In genomic region chr12:27372505-27372904, GRCm38 (mm10) we compare ENCODE assay signal across 26 mouse cellular contexts. TPM values are rescaled to one million over a fixed set of nuclear protein-coding genes. Genes with fewer than 3 reads are reported as not detected.
A peak's percentile ranks its signal among the peaks of the same experiment; 100 is the strongest.
DNase-seq lines count a peak whose midpoint lies in the region; ATAC-seq and TF ChIP-seq lines count a peak whose summit lies in the region.
"Had no signal": no experiment of that assay in that cellular context is flagged by ENCODE, and none has a peak within 500 bp of the region (broad histone marks: within the 10 kb centered on the region; RNA-seq: fewer than 3 reads in every experiment).

No protein-coding gene starts in this region.

- TF ChIP-seq CTCF in heart, postnatal 0 days (IDR thresholded peaks at IDR 0.05; ENCODE audit: low read depth), result no peak
- no peak for TF ChIP-seq CTCF in kidney, postnatal 0 days (IDR thresholded peaks at IDR 0.05; ENCODE audit: low read depth)

- H3K4me3 ChIP-seq in heart, embryonic 14.5 days (ENCODE audit: control insufficient read depth in 1 of 2, insufficient read depth in 1 of 2, low read depth in 1 of 2, low read length in 2 of 2), result no peak overlapping the region
- H3K4me3 ChIP-seq in heart, postnatal 0 days (ENCODE audit: low read depth, low read length), result no peak overlapping the region
- H3K4me3 ChIP-seq in heart, embryonic 10.5 days, result no peak overlapping the region
- no peak overlapping the region for H3K4me3 ChIP-seq in kidney, postnatal 0 days (replicated peaks; ENCODE audit: low read depth, low read length)
- H3K4me3 ChIP-seq: embryonic facial prominence, embryonic 10.5 days; embryonic facial prominence, embryonic 12.5 days; forebrain, embryonic 13.5 days; forebrain, embryonic 15.5 days had no signal

- no peak overlapping the region for H3K27ac ChIP-seq in heart, embryonic 14.5 days (replicated peaks in 1 of 2; ENCODE audit: control insufficient read depth in 1 of 2, insufficient read depth in 1 of 2, low read depth in 2 of 2, low read length in 2 of 2)
- H3K27ac ChIP-seq in heart, postnatal 0 days (ENCODE audit: low read depth), result no peak overlapping the region
- no peak overlapping the region for H3K27ac ChIP-seq in heart, embryonic 10.5 days
- H3K27ac ChIP-seq in kidney, postnatal 0 days, result no peak overlapping the region
- H3K27ac ChIP-seq: embryonic facial prominence, embryonic 10.5 days; embryonic facial prominence, embryonic 12.5 days; forebrain, embryonic 13.5 days; forebrain, embryonic 15.5 days had no signal

- intact Hi-C loops in heart, postnatal 36 days (cut with DNase I), result no loop called here
- intact Hi-C loops in heart, postnatal 14 days (cut with DNase I), result no loop called here

- no peak for ATAC-seq in heart, embryonic 14.5 days (ENCODE audit: insufficient number of reproducible peaks, insufficient read depth, low FRiP score, low read depth)
- peak; percentile 68; the same call in 1 of the 2 replicates for ATAC-seq in heart, postnatal 0 days (ENCODE audit: insufficient read depth, low read depth)
- ATAC-seq in kidney, postnatal 0 days (replicated peaks; ENCODE audit: low FRiP score, low read depth), result no peak
- ATAC-seq: activated CD4-positive, CD25-positive, alpha-beta regulatory T cell, adult 4 months; CD4-positive, CD25-positive, alpha-beta regulatory T cell, adult 4 months; forebrain, embryonic 13.5 days; forebrain, embryonic 15.5 days; Patski had no signal

- 0 out of 4 replicates have a peak, but pooled peaks cover 0 to 3% of the 10 kb centered on the region in 2 experiments for H3K4me1 ChIP-seq in heart, embryonic 14.5 days (ENCODE audit: control insufficient read depth in 2 of 2, insufficient read depth in 2 of 2, low read length in 2 of 2)
- H3K4me1 ChIP-seq in heart, postnatal 0 days (ENCODE audit: control insufficient read depth, insufficient read depth), result peaks cover 14% of the 10 kb centered on the region; the same call in 1 of the 2 replicates
- H3K4me1 ChIP-seq in heart, embryonic 10.5 days, result no peaks in the 10 kb centered on the region
- H3K4me1 ChIP-seq in kidney, postnatal 0 days (replicated peaks; ENCODE audit: insufficient read depth, low read length), result no peaks in the 10 kb centered on the region
- H3K4me1 ChIP-seq: embryonic facial prominence, embryonic 12.5 days; forebrain, embryonic 13.5 days; forebrain, embryonic 15.5 days had no signal

- H3K9ac ChIP-seq in heart, embryonic 14.5 days (ENCODE audit: low read length), result no peak overlapping the region
- no peak overlapping the region for H3K9ac ChIP-seq in heart, postnatal 0 days (replicated peaks; ENCODE audit: low read depth, low read length)
- no peak overlapping the region for H3K9ac ChIP-seq in kidney, postnatal 0 days (ENCODE audit: low read depth, low read length)
- H3K9ac ChIP-seq: embryonic facial prominence, embryonic 12.5 days; forebrain, embryonic 13.5 days; forebrain, embryonic 15.5 days had no signal

- TF ChIP-seq EP300 in heart, postnatal 0 days (IDR thresholded peaks at IDR 0.05; ENCODE audit: low read depth), result no peak

- WGBS in heart, embryonic 14.5 days, result 9% methylated on average over 3 of the region's 3 CpGs
- WGBS in heart, postnatal 0 days, result 23% methylated on average over 3 of the region's 3 CpGs
- 37% methylated on average over 3 of the region's 3 CpGs for WGBS in heart, embryonic 10.5 days
- WGBS in kidney, postnatal 0 days, result 57% methylated on average over 3 of the region's 3 CpGs

- DNase-seq in heart, adult 18-20 months, result peak; percentile 5 to 11
- no peak for DNase-seq in heart, postnatal 36 days
- DNase-seq in heart, postnatal 14 days, result no peak
- peak; percentile 45 for DNase-seq in heart, postnatal 0 days (ENCODE audit: low spot score)
- DNase-seq in heart, embryonic 10.5 days (ENCODE audit: low spot score), result no peak
- peak; percentile 44 for DNase-seq in kidney, postnatal 0 days (ENCODE audit: low spot score)
- no peak for DNase-seq in kidney, adult 8-10 months
- DNase-seq: adrenal gland, adult 8-10 months; adrenal gland, postnatal 14 days; adrenal gland, postnatal 36 days; B cell, adult 2 months; cerebellum, adult 11 months; cerebellum, adult 18-20 months; cerebellum, adult 8-10 months; cerebellum, postnatal 10 days; cerebellum, postnatal 25 days had no signal

- no peaks in the 10 kb centered on the region for H3K27me3 ChIP-seq in heart, embryonic 14.5 days (ENCODE audit: control insufficient read depth, insufficient read depth, low read length)
- no peaks in the 10 kb centered on the region for H3K27me3 ChIP-seq in heart, postnatal 0 days (ENCODE audit: control insufficient read depth, insufficient read depth, low read length)
- H3K27me3 ChIP-seq in heart, embryonic 10.5 days (ENCODE audit: insufficient read depth, poor library complexity, severe bottlenecking), result no peaks in the 10 kb centered on the region
- H3K27me3 ChIP-seq in kidney, postnatal 0 days (ENCODE audit: insufficient read depth, low read length), result no peaks in the 10 kb centered on the region
- H3K27me3 ChIP-seq: CH12.LX; embryonic facial prominence, embryonic 12.5 days; forebrain, embryonic 13.5 days; forebrain, embryonic 15.5 days; Patski had no signal

- H3K9me3 ChIP-seq in heart, embryonic 14.5 days (ENCODE audit: control insufficient read depth, low read length), result no peaks in the 10 kb centered on the region
- no peaks in the 10 kb centered on the region for H3K9me3 ChIP-seq in heart, postnatal 0 days (replicated peaks; ENCODE audit: control insufficient read depth, low read length)
- H3K9me3 ChIP-seq in heart, embryonic 10.5 days, result no peaks in the 10 kb centered on the region
- no peaks in the 10 kb centered on the region for H3K9me3 ChIP-seq in kidney, postnatal 0 days (replicated peaks; ENCODE audit: low read length)
- H3K9me3 ChIP-seq: embryonic facial prominence, embryonic 10.5 days; embryonic facial prominence, embryonic 12.5 days; forebrain, embryonic 13.5 days; forebrain, embryonic 15.5 days had no signal

- H3K36me3 ChIP-seq in heart, embryonic 14.5 days (ENCODE audit: control insufficient read depth, insufficient read depth, low read length), result no peaks in the 10 kb centered on the region
- no peaks in the 10 kb centered on the region for H3K36me3 ChIP-seq in heart, postnatal 0 days (replicated peaks; ENCODE audit: control insufficient read depth, insufficient read depth, low read length)
- H3K36me3 ChIP-seq in heart, embryonic 10.5 days, result no peaks in the 10 kb centered on the region
- no peaks in the 10 kb centered on the region for H3K36me3 ChIP-seq in kidney, postnatal 0 days (ENCODE audit: insufficient read depth, low read length)
- H3K36me3 ChIP-seq: embryonic facial prominence, embryonic 10.5 days; embryonic facial prominence, embryonic 12.5 days; forebrain, embryonic 15.5 days; G1E had no signal

- H3K4me2 ChIP-seq in heart, embryonic 14.5 days (ENCODE audit: low read length), result 0 out of 2 replicates have a peak overlapping the region, but pooled peaks have one; percentile 7
- H3K4me2 ChIP-seq in heart, postnatal 0 days (ENCODE audit: low read depth, low read length), result no peak overlapping the region
- no peak overlapping the region for H3K4me2 ChIP-seq in kidney, postnatal 0 days (ENCODE audit: low read length)
- H3K4me2 ChIP-seq: embryonic facial prominence, embryonic 12.5 days; forebrain, embryonic 13.5 days; forebrain, embryonic 15.5 days had no signal

RNA-seq across cellular contexts. Expression of gene Sox11, which starts 30.1 kb away (rescaled TPM):
- total RNA-seq in heart, adult 18-20 months (2021), result not detected
- under 1 TPM; 0.03 to 0.11 TPM for total RNA-seq in heart, postnatal 36 days (2021)
- 17.6 and 19.2 TPM in 2 replicates for polyA plus RNA-seq in heart, embryonic 14.5 days (2014; fragmentation: Nextera tagmentation; extraction: Ambion mirVana)
- under 1 TPM; 0.57 to 0.76 TPM for total RNA-seq in heart, postnatal 14 days (2021)
- total RNA-seq in heart, postnatal 0 days (2014; rRNA removed; ENCODE audit: low replicate concordance), result 5.7 and 6.6 TPM in 2 replicates
- polyA plus RNA-seq in heart, postnatal 0 days (2015; fragmentation: Nextera tagmentation; extraction: Ambion mirVana), result 3.8 and 3.9 TPM in 2 replicates
- 32.0 and 73.8 TPM in 2 replicates for polyA plus RNA-seq in heart, embryonic 10.5 days (2016; fragmentation: Nextera tagmentation; extraction: Ambion mirVana)
- polyA plus RNA-seq in kidney, postnatal 0 days (2015; fragmentation: Nextera tagmentation; extraction: Ambion mirVana), result 35.4 and 40.8 TPM in 2 replicates
- total RNA-seq: CH12.LX had no signal
- polyA plus RNA-seq: G1E had no signal

Comparison
In these comparisons a context has a peak if more than half of its experiments do, and no peak if none do; other contexts are left out.
1. DNase-seq: peak in heart, adult 18-20 months (2 of 2), heart, postnatal 0 days (single experiment) and kidney, postnatal 0 days (single experiment); none in heart, postnatal 36 days (0 of 2), heart, postnatal 14 days (0 of 2), heart, embryonic 10.5 days (single experiment) and kidney, adult 8-10 months (0 of 2).